Comparison of ENCODE assay signal across 8 mouse cellular contexts in genomic region chr12:44601410-44602149, GRCm38 (mm10).
DNase-seq lines count a peak whose midpoint lies in the region; ATAC-seq and TF ChIP-seq lines count a peak whose summit lies in the region.

No protein-coding gene starts in this region.

- peak; percentile 74 for TF ChIP-seq CTCF in kidney, adult 2 months (conservative IDR thresholded peaks at IDR 0.05; ENCODE audit: insufficient read depth, insufficient read length, low read depth, low read length)

- H3K4me3 ChIP-seq in kidney, adult 2 months (ENCODE audit: insufficient read depth, low read depth, low read length), result no peak overlapping the region
- H3K4me3 ChIP-seq in liver, embryonic 11.5 days (ENCODE audit: low read depth, low read length), result no peak overlapping the region
- H3K4me3 ChIP-seq in neural tube, embryonic 14.5 days (ENCODE audit: low read depth, low read length), result no peak overlapping the region

- no peaks in the 10 kb centered on the region for H3K27me3 ChIP-seq in kidney, adult 2 months (replicated peaks; ENCODE audit: control insufficient read depth, insufficient read depth, low read length)
- H3K27me3 ChIP-seq in liver, embryonic 11.5 days (replicated peaks; ENCODE audit: control insufficient read depth, insufficient read depth, low read length), result no peaks in the 10 kb centered on the region
- no peaks in the 10 kb centered on the region for H3K27me3 ChIP-seq in neural tube, embryonic 14.5 days (ENCODE audit: control insufficient read depth, insufficient read depth, low read length)

- H3K9ac ChIP-seq in liver, embryonic 11.5 days (ENCODE audit: low read depth, low read length), result no peak overlapping the region
- no peak overlapping the region for H3K9ac ChIP-seq in neural tube, embryonic 14.5 days (replicated peaks; ENCODE audit: low read depth, low read length)

- no peaks in the 10 kb centered on the region for H3K36me3 ChIP-seq in kidney, adult 2 months (ENCODE audit: control insufficient read depth, insufficient read depth, low read length)
- no peaks in the 10 kb centered on the region for H3K36me3 ChIP-seq in liver, embryonic 11.5 days (ENCODE audit: control insufficient read depth, insufficient read depth, low read length)
- H3K36me3 ChIP-seq in neural tube, embryonic 14.5 days (ENCODE audit: control insufficient read depth, insufficient read depth, low read length), result no peaks in the 10 kb centered on the region; the same call in 1 of the 2 replicates

- WGBS in kidney, adult 2 months, result 30% methylated on average over 16 of the region's 16 CpGs
- 32% methylated on average over 16 of the region's 16 CpGs for WGBS in liver, embryonic 11.5 days
- WGBS in neural tube, embryonic 14.5 days, result 34% methylated on average over 16 of the region's 16 CpGs

- DNase-seq in 416B (ENCODE audit: low read depth) (peak; percentile 76), ZHBTc4 (ENCODE audit: low read depth, low spot score) (peak; percentile 74)
- peak; percentile 64 to 72 for DNase-seq in cerebellum, postnatal 36 days
- DNase-seq in gastrocnemius, postnatal 10 days, result peak; percentile 73
- peak; percentile 63 for DNase-seq in kidney, adult 2 months
- peak; percentile 46 for DNase-seq in liver, embryonic 11.5 days (ENCODE audit: low spot score)
- DNase-seq in thymus, postnatal 4 days, result peak; percentile 75

- no peaks in the 10 kb centered on the region for H3K4me1 ChIP-seq in kidney, adult 2 months (ENCODE audit: control insufficient read depth, insufficient read depth, low read length)
- no peaks in the 10 kb centered on the region for H3K4me1 ChIP-seq in liver, embryonic 11.5 days (replicated peaks; ENCODE audit: control insufficient read depth, insufficient read depth, low read length)
- H3K4me1 ChIP-seq in neural tube, embryonic 14.5 days (ENCODE audit: control insufficient read depth, insufficient read depth, low read length), result no peaks in the 10 kb centered on the region

- no peak overlapping the region for H3K27ac ChIP-seq in kidney, adult 2 months (ENCODE audit: insufficient read depth, low read depth, low read length)
- H3K27ac ChIP-seq in liver, embryonic 11.5 days (ENCODE audit: low read depth, low read length), result no peak overlapping the region
- no peak overlapping the region for H3K27ac ChIP-seq in neural tube, embryonic 14.5 days (ENCODE audit: low read depth, low read length)

- TF ChIP-seq POLR2A in kidney, adult 2 months (IDR thresholded peaks at IDR 0.05; ENCODE audit: low read depth, low read length), result no peak

- H3K4me2 ChIP-seq in liver, embryonic 11.5 days, result no peak overlapping the region
- H3K4me2 ChIP-seq in neural tube, embryonic 14.5 days (ENCODE audit: low read depth, low read length), result no peak overlapping the region

- no peak for ATAC-seq in liver, embryonic 11.5 days (replicated peaks; ENCODE audit: low FRiP score)
- ATAC-seq in neural tube, embryonic 14.5 days (ENCODE audit: low read depth), result peak; percentile 50

- H3K9me3 ChIP-seq in liver, embryonic 11.5 days (ENCODE audit: control insufficient read depth, low read length), result no peaks in the 10 kb centered on the region
- no peaks in the 10 kb centered on the region for H3K9me3 ChIP-seq in neural tube, embryonic 14.5 days (ENCODE audit: control insufficient read depth, low read length)
